Mouse (Mus musculus) olfactory bulb, adult 2 months (tissue): ENCODE measurements around the gene Selenom. TPM values are rescaled to one million over a fixed set of nuclear protein-coding genes. Genes with fewer than 3 reads are reported as not detected.

ENCODE experiments used
- H3K27ac ChIP-seq: fragments of 200-500 bp; 2 replicates; pipeline ENCODE4 v1.5.1; 2012; ENCODE audit warnings: low read depth, low read length; ENCODE audit not compliant: insufficient read depth
- H3K4me1 ChIP-seq: fragments of 200-500 bp; 2 replicates; pipeline ENCODE4 v1.6.1; 2012; ENCODE audit warnings: low read length; ENCODE audit not compliant: control insufficient read depth, insufficient read depth
- H3K4me3 ChIP-seq: fragments of 200-500 bp; 2 replicates; pipeline ENCODE4 v1.5.1; 2012; ENCODE audit warnings: mild to moderate bottlenecking, low read depth, low read length, moderate library complexity; ENCODE audit not compliant: insufficient read depth
- CTCF ChIP-seq: fragments of 200-500 bp; IDR thresholded peaks from 2 replicates; pipeline ENCODE4 v1.5.1; 2012; ENCODE audit warnings: low read depth, mild to moderate bottlenecking, low read length, moderate library complexity; ENCODE audit not compliant: insufficient read depth
- POLR2A ChIP-seq: fragments of 200-500 bp; IDR thresholded peaks from 2 replicates; pipeline ENCODE4 v1.6.1; 2012; ENCODE audit warnings: mild to moderate bottlenecking, low read depth, low read length, moderate library complexity; ENCODE audit not compliant: insufficient read depth
- WGBS: fragments of 180-500 bp; shearing (Covaris S2); methylation state at CpG from one replicate; pipeline ENCODE4 v1.1.7; 2018; 5-methylcytosine and 5-hydroxymethylcytosine counted together
- polyA plus RNA-seq: library from polyadenylated mRNA; stranded (reverse); fragments of >200 nt; gene quantifications from 2 replicates; pipeline ENCODE4 v1.2.4, GENCODE M21; 2012; ENCODE audit warnings: low replicate concordance; ENCODE audit not compliant: missing spikeins, insufficient read depth, insufficient read length

Selenom gene
- polyA plus RNA-seq, 1 experiment = not detected

GRCm38 (mm10) chr11:3526979-3527738 is 12.7 kb downstream of the Selenom start:
- Histone ChIP-seq H3K4me3 (no peak overlapping the region), H3K27ac (no peak overlapping the region), H3K4me1 (peaks cover 16% of the 10 kb centered on the region)
- no peak for TF ChIP-seq POLR2A
- TF ChIP-seq CTCF = no peak
- WGBS = 89% methylated on average over 24 of the region's 24 CpGs

- TF ChIP-seq CTCF (no peak), POLR2A (no peak)
- Histone ChIP-seq H3K4me1 (peaks cover 16% of the 10 kb centered on the region), H3K4me3 (no peak overlapping the region), H3K27ac (no peak overlapping the region)
- 66% methylated on average over 8 of the region's 8 CpGs for WGBS
Measured at GRCm38 (mm10) chr11:3527766-3528165, 13.3 kb downstream of the Selenom start.

- no peak for TF ChIP-seq CTCF
- no peak for TF ChIP-seq POLR2A
- WGBS = 95% methylated on average over 6 of the region's 6 CpGs
- Histone ChIP-seq H3K27ac (no peak overlapping the region), H3K4me3 (no peak overlapping the region), H3K4me1 (peaks cover 16% of the 10 kb centered on the region)
Measured at GRCm38 (mm10) chr11:3528208-3528607, 13.7 kb downstream of the Selenom start.

GRCm38 (mm10) chr11:3529476-3530252 is 15.2 kb downstream of the Selenom start:
- Histone ChIP-seq H3K27ac (no peak overlapping the region), H3K4me1 (peaks cover 12% of the 10 kb centered on the region), H3K4me3 (no peak overlapping the region)
- TF ChIP-seq POLR2A (no peak), CTCF (no peak)
- WGBS = 69% methylated on average over 20 of the region's 20 CpGs

- TF ChIP-seq POLR2A (no peak), CTCF (no peak)
- H3K4me1 ChIP-seq = peaks cover 20% of the 10 kb centered on the region
- H3K27ac ChIP-seq = no peak overlapping the region
- 98% methylated on average over 3 of the region's 3 CpGs for WGBS
- H3K4me3 ChIP-seq = no peak overlapping the region
Measured at GRCm38 (mm10) chr11:3530731-3531130, 16.2 kb downstream of the Selenom start.

DNA sequence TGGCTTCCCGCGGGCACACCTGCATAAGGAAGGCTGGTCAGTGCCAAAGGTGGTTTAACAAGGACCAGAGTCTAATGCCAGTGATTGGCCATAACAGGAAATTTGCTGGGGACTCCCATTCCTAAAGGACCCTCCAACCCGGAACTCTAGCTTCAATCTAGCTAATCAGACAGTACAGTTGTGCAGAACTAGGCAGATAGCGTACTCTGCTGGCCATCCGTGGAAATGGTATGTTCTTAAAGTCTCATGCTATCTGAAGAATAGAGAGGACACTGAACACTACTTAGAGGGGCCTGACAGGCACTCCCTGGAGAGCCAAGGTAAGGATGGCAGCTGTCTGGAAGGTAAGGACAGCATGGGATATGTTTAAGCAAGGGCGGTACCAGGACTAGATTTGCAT is 17.1 kb downstream of the Selenom start:
- no peak overlapping the region for H3K27ac ChIP-seq
- WGBS = 78% methylated on average over 6 of the region's 6 CpGs
- peaks cover 24% of the 10 kb centered on the region for H3K4me1 ChIP-seq
- no peak overlapping the region for H3K4me3 ChIP-seq
- no peak for TF ChIP-seq CTCF
- no peak for TF ChIP-seq POLR2A

GRCm38 (mm10) chr11:3532101-3532931 is 17.8 kb downstream of the Selenom start:
- no peak for TF ChIP-seq CTCF
- no peak for TF ChIP-seq POLR2A
- Histone ChIP-seq H3K4me1 (peaks cover 23% of the 10 kb centered on the region), H3K27ac (no peak overlapping the region), H3K4me3 (no peak overlapping the region)
- 92% methylated on average over 16 of the region's 16 CpGs for WGBS

- Histone ChIP-seq H3K4me1 (peaks cover 11% of the 10 kb centered on the region), H3K27ac (no peak overlapping the region), H3K4me3 (no peak overlapping the region)
- 65% methylated on average over 17 of the region's 17 CpGs for WGBS
- no peak for TF ChIP-seq CTCF
- no peak for TF ChIP-seq POLR2A
Measured at GRCm38 (mm10) chr11:3533406-3533932, 19.0 kb downstream of the Selenom start.
